Mouse (Mus musculus): ENCODE data around the gene Mtnr1b. TPM values are rescaled to one million over a fixed set of nuclear protein-coding genes. Genes with fewer than 3 reads are reported as not detected.

The Mtnr1b gene
- polyA plus RNA-seq (2012; fragmentation: generic; extraction: Trizol), result not detected

DNA sequence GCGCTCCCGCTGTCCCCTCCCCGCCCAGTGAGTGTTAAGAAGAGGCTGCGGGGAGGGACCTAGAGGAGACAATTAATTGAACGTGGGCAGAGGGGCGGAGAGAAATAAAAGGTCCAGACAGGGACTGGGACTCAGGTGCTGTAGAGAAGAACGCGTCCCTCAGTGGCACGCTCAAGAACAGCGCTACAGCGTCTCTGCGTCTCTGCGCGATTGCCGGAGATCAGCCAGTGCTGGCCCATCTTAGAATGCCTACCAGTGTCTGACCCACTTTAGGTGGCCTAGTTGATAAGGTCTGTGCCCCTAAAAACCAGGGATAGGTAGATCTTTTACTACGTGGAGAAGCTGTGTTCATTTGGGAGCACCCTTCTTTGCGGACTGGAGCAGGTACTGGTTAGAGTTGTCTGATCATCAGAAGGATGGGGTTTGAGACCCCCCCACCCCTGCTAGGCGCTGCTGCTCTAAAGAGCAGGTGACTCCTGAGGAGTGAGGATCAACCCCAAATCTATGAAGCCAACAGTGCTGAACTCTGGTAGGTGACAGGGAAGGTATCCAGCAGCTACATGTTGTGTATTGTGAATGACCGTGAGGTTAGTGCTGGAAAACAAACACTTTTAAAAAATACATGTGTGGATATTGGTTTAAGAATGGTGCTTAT lies at the start of gene Mtnr1b:
Gene Mtnr1b (minus strand): TSS at position 51 of the 655 bp plus-strand sequence.
- Histone ChIP-seq H3K4me3 (no peak within 1 kb of the TSS), H3K79me2 (ENCODE audit: control insufficient read depth, insufficient read depth) (no peaks in the 10 kb centered on the region), H3K27me3 (ENCODE audit: control insufficient read depth, insufficient read depth, insufficient read length) (no peaks in the 10 kb centered on the region), H3K4me2 (ENCODE audit: low read depth) (no peak within 1 kb of the TSS), H3K36me3 (ENCODE audit: control insufficient read depth, insufficient read depth) (no peaks in the 10 kb centered on the region), H3ac (ENCODE audit: control insufficient read depth, insufficient read length) (no peak within 1 kb of the TSS)
- TF ChIP-seq E2F4 (IDR thresholded peaks at IDR 0.05; ENCODE audit: insufficient read depth), result no peak
- no peak for TF ChIP-seq POLR2A (IDR thresholded peaks at IDR 0.05; ENCODE audit: insufficient read length, low read depth)
- no peak for TF ChIP-seq TCF12 (IDR thresholded peaks at IDR 0.05; ENCODE audit: insufficient read depth, poor library complexity, severe bottlenecking)
- TF ChIP-seq USF1 (IDR thresholded peaks at IDR 0.05; ENCODE audit: low read depth), result no peak

GRCm38 (mm10) chr9:15920271-15920670 lies 45.9 kb upstream of the Mtnr1b start:
- Histone ChIP-seq H3K36me3 (ENCODE audit: control insufficient read depth, insufficient read depth) (no peaks in the 10 kb centered on the region), H3ac (ENCODE audit: control insufficient read depth, insufficient read length) (no peak overlapping the region)
- TF ChIP-seq MYOD1 (IDR thresholded peaks at IDR 0.05; ENCODE audit: control insufficient read depth in 1 of 3, insufficient read length in 2 of 3, low read depth in 2 of 3) (no peak), POLR2A (IDR thresholded peaks at IDR 0.05; ENCODE audit: insufficient read length, low read depth) (no peak), USF1 (IDR thresholded peaks at IDR 0.05; ENCODE audit: low read depth) (no peak), SRF (IDR thresholded peaks at IDR 0.05; ENCODE audit: control insufficient read depth, insufficient read length, low read depth) (no peak), TCF3 (IDR thresholded peaks at IDR 0.05; ENCODE audit: insufficient read length, low read depth) (no peak), MYOG (IDR thresholded peaks at IDR 0.05; ENCODE audit: control insufficient read depth in 1 of 3, insufficient read depth in 1 of 3, insufficient read length in 2 of 3, low read depth in 2 of 3) (no peak), MAX (IDR thresholded peaks at IDR 0.05; ENCODE audit: low read depth) (no peak), TCF12 (IDR thresholded peaks at IDR 0.05; ENCODE audit: insufficient read depth, poor library complexity, severe bottlenecking) (no peak), REST (IDR thresholded peaks at IDR 0.05; ENCODE audit: insufficient read depth, insufficient read length) (no peak), E2F4 (IDR thresholded peaks at IDR 0.05; ENCODE audit: insufficient read depth) (no peak), CEBPB (IDR thresholded peaks at IDR 0.05; ENCODE audit: insufficient read depth, poor library complexity, severe bottlenecking) (no peak), POLR2AphosphoS2 (IDR thresholded peaks at IDR 0.05; ENCODE audit: insufficient read length, low read depth) (no peak)

DNA sequence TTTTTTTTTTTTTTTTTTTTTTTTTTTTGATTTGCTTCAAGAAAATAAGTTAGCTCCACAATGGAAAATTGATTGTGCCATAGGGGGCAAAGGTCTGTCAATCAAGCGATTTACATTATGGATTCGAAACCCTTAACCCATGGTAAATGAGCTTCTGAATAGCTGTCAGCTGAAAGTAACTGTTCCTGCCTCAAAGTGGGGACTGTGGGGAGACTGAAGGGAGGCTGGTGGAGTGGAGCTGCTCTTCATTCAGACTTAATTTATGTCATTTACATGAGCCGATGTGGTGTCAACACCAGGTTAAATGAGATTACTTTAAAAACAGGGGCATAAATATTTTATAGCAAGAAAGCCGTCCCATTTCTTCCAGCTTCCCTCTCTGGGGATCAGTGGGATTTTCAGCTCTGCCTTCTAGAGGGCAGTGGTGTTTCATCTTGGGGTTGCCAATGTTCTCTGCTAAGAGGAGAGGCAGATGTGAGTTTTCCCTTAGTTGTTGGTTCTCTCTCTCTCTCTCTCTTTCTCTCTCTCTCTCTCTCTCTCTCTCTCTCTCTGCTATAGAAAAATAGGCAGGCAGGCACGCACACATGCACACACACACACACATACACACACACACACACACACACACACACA lies 45.1 kb upstream of the Mtnr1b start:
- TF ChIP-seq CEBPB (IDR thresholded peaks at IDR 0.05; ENCODE audit: insufficient read depth, poor library complexity, severe bottlenecking), result no peak
- TF ChIP-seq MYOG (IDR thresholded peaks at IDR 0.05; ENCODE audit: control insufficient read depth in 1 of 3, insufficient read depth in 1 of 3, insufficient read length in 2 of 3, low read depth in 2 of 3), result no peak
- no peak for TF ChIP-seq USF1 (IDR thresholded peaks at IDR 0.05; ENCODE audit: low read depth)
- no peak for TF ChIP-seq TCF12 (IDR thresholded peaks at IDR 0.05; ENCODE audit: insufficient read depth, poor library complexity, severe bottlenecking)
- no peak for TF ChIP-seq REST (IDR thresholded peaks at IDR 0.05; ENCODE audit: insufficient read depth, insufficient read length)
- no peak for TF ChIP-seq E2F4 (IDR thresholded peaks at IDR 0.05; ENCODE audit: insufficient read depth)
- TF ChIP-seq SRF (IDR thresholded peaks at IDR 0.05; ENCODE audit: control insufficient read depth, insufficient read length, low read depth), result no peak
- TF ChIP-seq MYOD1 (IDR thresholded peaks at IDR 0.05; ENCODE audit: control insufficient read depth in 1 of 3, insufficient read length in 2 of 3, low read depth in 2 of 3), result no peak
- no peak for TF ChIP-seq POLR2A (IDR thresholded peaks at IDR 0.05; ENCODE audit: insufficient read length, low read depth)
- TF ChIP-seq TCF3 (IDR thresholded peaks at IDR 0.05; ENCODE audit: insufficient read length, low read depth), result no peak
- no peak for TF ChIP-seq POLR2AphosphoS2 (IDR thresholded peaks at IDR 0.05; ENCODE audit: insufficient read length, low read depth)
- TF ChIP-seq MAX (IDR thresholded peaks at IDR 0.05; ENCODE audit: low read depth), result no peak
- no peak overlapping the region for H3ac ChIP-seq (ENCODE audit: control insufficient read depth, insufficient read length)
- no peaks in the 10 kb centered on the region for H3K36me3 ChIP-seq (ENCODE audit: control insufficient read depth, insufficient read depth)
- H3K4me3 ChIP-seq, result no peak overlapping the region
- H3K27me3 ChIP-seq (ENCODE audit: control insufficient read depth, insufficient read depth, insufficient read length), result no peaks in the 10 kb centered on the region
- H3K79me2 ChIP-seq (ENCODE audit: control insufficient read depth, insufficient read depth), result no peaks in the 10 kb centered on the region
- no peak overlapping the region for H3K4me2 ChIP-seq (ENCODE audit: low read depth)

More at GRCm38 (mm10) chr9:15920271-15920670, 45.9 kb upstream of the Mtnr1b start:
- H3K4me3 ChIP-seq, result no peak overlapping the region
- no peaks in the 10 kb centered on the region for H3K27me3 ChIP-seq (ENCODE audit: control insufficient read depth, insufficient read depth, insufficient read length)
- no peak overlapping the region for H3K4me2 ChIP-seq (ENCODE audit: low read depth)
- no peaks in the 10 kb centered on the region for H3K79me2 ChIP-seq (ENCODE audit: control insufficient read depth, insufficient read depth)

- no peak overlapping the region for H3ac ChIP-seq (ENCODE audit: control insufficient read depth, insufficient read length)
- H3K4me3 ChIP-seq, result no peak overlapping the region
- H3K36me3 ChIP-seq (ENCODE audit: control insufficient read depth, insufficient read depth), result no peaks in the 10 kb centered on the region
- TF ChIP-seq MYOD1 (IDR thresholded peaks at IDR 0.05; ENCODE audit: control insufficient read depth in 1 of 3, insufficient read length in 2 of 3, low read depth in 2 of 3), result no peak
- no peak for TF ChIP-seq MYOG (IDR thresholded peaks at IDR 0.05; ENCODE audit: control insufficient read depth in 1 of 3, insufficient read depth in 1 of 3, insufficient read length in 2 of 3, low read depth in 2 of 3)
- no peak for TF ChIP-seq REST (IDR thresholded peaks at IDR 0.05; ENCODE audit: insufficient read depth, insufficient read length)
- no peak for TF ChIP-seq POLR2A (IDR thresholded peaks at IDR 0.05; ENCODE audit: insufficient read length, low read depth)
- no peak for TF ChIP-seq POLR2AphosphoS2 (IDR thresholded peaks at IDR 0.05; ENCODE audit: insufficient read length, low read depth)
- no peak for TF ChIP-seq CEBPB (IDR thresholded peaks at IDR 0.05; ENCODE audit: insufficient read depth, poor library complexity, severe bottlenecking)
- TF ChIP-seq MAX (IDR thresholded peaks at IDR 0.05; ENCODE audit: low read depth), result no peak
- TF ChIP-seq E2F4 (IDR thresholded peaks at IDR 0.05; ENCODE audit: insufficient read depth), result no peak
- no peak for TF ChIP-seq TCF12 (IDR thresholded peaks at IDR 0.05; ENCODE audit: insufficient read depth, poor library complexity, severe bottlenecking)
- no peak for TF ChIP-seq USF1 (IDR thresholded peaks at IDR 0.05; ENCODE audit: low read depth)
- no peak for TF ChIP-seq TCF3 (IDR thresholded peaks at IDR 0.05; ENCODE audit: insufficient read length, low read depth)
- TF ChIP-seq SRF (IDR thresholded peaks at IDR 0.05; ENCODE audit: control insufficient read depth, insufficient read length, low read depth), result no peak
- H3K27me3 ChIP-seq (ENCODE audit: control insufficient read depth, insufficient read depth, insufficient read length), result no peaks in the 10 kb centered on the region
- H3K79me2 ChIP-seq (ENCODE audit: control insufficient read depth, insufficient read depth), result no peaks in the 10 kb centered on the region
- H3K4me2 ChIP-seq (ENCODE audit: low read depth), result no peak overlapping the region
These were observed 42.2 kb upstream of the Mtnr1b start for GRCm38 (mm10) chr9:15916600-15916999.

Data from myocyte (in vitro differentiated cells).